Mouse (Mus musculus): ENCODE measurements around the gene Axin1. TPM values are rescaled to one million over a fixed set of nuclear protein-coding genes. Genes with fewer than 3 reads are reported as not detected.
"Not testable (repeated sequence)": the region's sequence is repeated elsewhere in the genome, so short reads cannot be mapped to it uniquely, and the experiment has no call there.

Gene Axin1
- 4.6 and 4.7 TPM in 2 replicates for polyA plus RNA-seq (2015; fragmentation: Nextera tagmentation; extraction: Ambion mirVana)

GRCm38 (mm10) chr17:26138239-26138836, at the start of gene Axin1:
Gene Axin1 (plus strand): TSS chr17:26138688.
- H3K4me2 ChIP-seq (ENCODE audit: low read depth, low read length) = peak within 1 kb of the TSS; percentile 79
- H3K9me3 ChIP-seq (replicated peaks; ENCODE audit: control insufficient read depth, low read length) = no peaks in the 10 kb centered on the region
- H3K9ac ChIP-seq (ENCODE audit: low read length) = peak within 1 kb of the TSS; percentile 99
- peak within 1 kb of the TSS; percentile 97 for H3K27ac ChIP-seq (ENCODE audit: low read length)
- ATAC-seq (replicated peaks; ENCODE audit: extremely low read depth, insufficient read depth, low FRiP score) = peak; percentile 97
- peak within 1 kb of the TSS; percentile 94 for H3K4me3 ChIP-seq (ENCODE audit: low read length)
- peaks cover 6% of the 10 kb centered on the region for H3K36me3 ChIP-seq (ENCODE audit: control insufficient read depth, insufficient read depth)
- under 1% methylated on average over 42 of the region's 42 CpGs for WGBS
- peaks cover 21% of the 10 kb centered on the region for H3K4me1 ChIP-seq (ENCODE audit: control insufficient read depth, insufficient read depth, low read length)
- H3K27me3 ChIP-seq (ENCODE audit: control insufficient read depth, insufficient read depth, low read length) = no peaks in the 10 kb centered on the region

GRCm38 (mm10) chr17:26089905-26090632, 48.4 kb upstream of the Axin1 start, which contains the start of gene Decr2:
Gene Decr2 (minus strand): TSS chr17:26090337.
- H3K36me3 ChIP-seq (ENCODE audit: control insufficient read depth, insufficient read depth) = peaks cover 8% of the 10 kb centered on the region
- peak within 1 kb of the TSS; percentile 85 for H3K9ac ChIP-seq (ENCODE audit: low read length)
- H3K27ac ChIP-seq (ENCODE audit: low read length) = peak within 1 kb of the TSS; percentile 89
- H3K4me3 ChIP-seq (ENCODE audit: low read length) = peak within 1 kb of the TSS; percentile 77
- peak within 1 kb of the TSS; percentile 89 for H3K4me2 ChIP-seq (ENCODE audit: low read depth, low read length)
- H3K27me3 ChIP-seq (ENCODE audit: control insufficient read depth, insufficient read depth, low read length) = no peaks in the 10 kb centered on the region
- H3K9me3 ChIP-seq (replicated peaks; ENCODE audit: control insufficient read depth, low read length) = no peaks in the 10 kb centered on the region
- peak; percentile 89 for ATAC-seq (replicated peaks; ENCODE audit: extremely low read depth, insufficient read depth, low FRiP score)
- WGBS = 1% methylated on average over 32 of the region's 32 CpGs
- peaks cover 8% of the 10 kb centered on the region; the same call in 1 of the 2 replicates for H3K4me1 ChIP-seq (ENCODE audit: control insufficient read depth, insufficient read depth, low read length)

GRCm38 (mm10) chr17:26094531-26095110, 43.9 kb upstream of the Axin1 start:
- Histone ChIP-seq H3K27ac (ENCODE audit: low read length) (0 out of 2 replicates have a peak overlapping the region, but pooled peaks have one; percentile 54), H3K9me3 (replicated peaks; ENCODE audit: control insufficient read depth, low read length) (no peaks in the 10 kb centered on the region), H3K27me3 (ENCODE audit: control insufficient read depth, insufficient read depth, low read length) (no peaks in the 10 kb centered on the region), H3K4me2 (ENCODE audit: low read depth, low read length) (peak overlapping the region; percentile 89), H3K36me3 (ENCODE audit: control insufficient read depth, insufficient read depth) (peaks cover 4% of the 10 kb centered on the region), H3K4me1 (ENCODE audit: control insufficient read depth, insufficient read depth, low read length) (peaks cover 6% of the 10 kb centered on the region), H3K9ac (ENCODE audit: low read length) (peak overlapping the region; percentile 88), H3K4me3 (ENCODE audit: low read length) (peak overlapping the region; percentile 76)
- 41% methylated on average over 9 of the region's 9 CpGs for WGBS
- no peak; the same call in 1 of the 2 replicates for ATAC-seq (replicated peaks; ENCODE audit: extremely low read depth, insufficient read depth, low FRiP score)

DNA sequence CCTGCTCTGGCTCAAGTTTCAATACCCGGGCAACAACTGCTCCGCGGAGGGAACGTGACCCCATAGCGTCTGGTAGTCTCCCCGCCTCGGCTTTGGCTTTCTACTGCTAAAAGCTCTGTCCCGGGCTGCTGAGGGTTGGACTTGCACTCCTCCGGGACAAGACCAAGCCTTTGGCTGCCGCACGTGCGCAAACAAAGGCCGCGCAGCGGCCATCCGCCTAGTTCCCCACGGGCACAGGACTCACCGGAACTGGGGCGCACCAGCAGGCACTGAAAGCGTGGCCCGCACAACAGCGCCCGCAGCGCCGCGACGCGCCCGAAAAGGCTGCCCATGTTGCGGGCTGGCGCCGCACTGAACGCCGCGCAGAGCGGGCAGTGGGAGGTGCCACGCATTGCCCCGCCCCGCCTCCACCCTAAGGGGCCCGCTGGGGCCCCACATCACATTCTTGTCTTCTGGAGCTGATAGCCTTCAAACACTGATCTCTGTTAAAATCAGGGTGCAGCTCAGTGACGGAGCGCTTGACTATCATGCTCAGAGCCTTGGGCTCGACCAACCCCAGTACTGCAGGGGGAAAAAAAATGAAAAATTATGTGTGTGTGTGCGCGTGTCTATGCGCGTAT, 43.3 kb upstream of the Axin1 start, which contains the start of gene Nme4:
Gene Nme4, minus strand, starts transcription at position 482 of the 620 bp plus-strand sequence.
- H3K4me3 ChIP-seq (ENCODE audit: low read length) = peak within 1 kb of the TSS; percentile 76
- H3K27ac ChIP-seq (ENCODE audit: low read length) = peak within 1 kb of the TSS; percentile 54
- H3K9ac ChIP-seq (ENCODE audit: low read length) = peak within 1 kb of the TSS; percentile 88
- no peaks in the 10 kb centered on the region for H3K27me3 ChIP-seq (ENCODE audit: control insufficient read depth, insufficient read depth, low read length)
- peaks cover 4% of the 10 kb centered on the region for H3K36me3 ChIP-seq (ENCODE audit: control insufficient read depth, insufficient read depth)
- peak within 1 kb of the TSS; percentile 89 for H3K4me2 ChIP-seq (ENCODE audit: low read depth, low read length)
- peak; percentile 79 for ATAC-seq (replicated peaks; ENCODE audit: extremely low read depth, insufficient read depth, low FRiP score)
- peaks cover 6% of the 10 kb centered on the region for H3K4me1 ChIP-seq (ENCODE audit: control insufficient read depth, insufficient read depth, low read length)
- WGBS = 3% methylated on average over 47 of the region's 47 CpGs
- no peaks in the 10 kb centered on the region for H3K9me3 ChIP-seq (replicated peaks; ENCODE audit: control insufficient read depth, low read length)

- Histone ChIP-seq H3K4me2 (ENCODE audit: low read depth, low read length) (no peak overlapping the region), H3K9ac (ENCODE audit: low read length) (no peak overlapping the region), H3K36me3 (ENCODE audit: control insufficient read depth, insufficient read depth) (no peaks in the 10 kb centered on the region), H3K27me3 (ENCODE audit: control insufficient read depth, insufficient read depth, low read length) (no peaks in the 10 kb centered on the region), H3K9me3 (replicated peaks; ENCODE audit: control insufficient read depth, low read length) (no peaks in the 10 kb centered on the region), H3K4me3 (ENCODE audit: low read length) (no peak overlapping the region), H3K4me1 (ENCODE audit: control insufficient read depth, insufficient read depth, low read length) (peaks cover 6% of the 10 kb centered on the region), H3K27ac (ENCODE audit: low read length) (no peak overlapping the region)
- WGBS = 83% methylated on average over 7 of the region's 7 CpGs
- no peak for ATAC-seq (replicated peaks; ENCODE audit: extremely low read depth, insufficient read depth, low FRiP score)
Observed at GRCm38 (mm10) chr17:26098461-26098860, 40.0 kb upstream of the Axin1 start.

GRCm38 (mm10) chr17:26099316-26099715, 39.2 kb upstream of the Axin1 start:
- not testable (repeated sequence) for H3K36me3 ChIP-seq (ENCODE audit: control insufficient read depth, insufficient read depth); H3K4me2 ChIP-seq (ENCODE audit: low read depth, low read length); H3K9me3 ChIP-seq (replicated peaks; ENCODE audit: control insufficient read depth, low read length); ATAC-seq (replicated peaks; ENCODE audit: extremely low read depth, insufficient read depth, low FRiP score); H3K4me1 ChIP-seq (ENCODE audit: control insufficient read depth, insufficient read depth, low read length); H3K9ac ChIP-seq (ENCODE audit: low read length); H3K4me3 ChIP-seq (ENCODE audit: low read length); H3K27me3 ChIP-seq (ENCODE audit: control insufficient read depth, insufficient read depth, low read length); H3K27ac ChIP-seq (ENCODE audit: low read length)
- WGBS = 70% methylated on average over 3 of the region's 3 CpGs

DNA sequence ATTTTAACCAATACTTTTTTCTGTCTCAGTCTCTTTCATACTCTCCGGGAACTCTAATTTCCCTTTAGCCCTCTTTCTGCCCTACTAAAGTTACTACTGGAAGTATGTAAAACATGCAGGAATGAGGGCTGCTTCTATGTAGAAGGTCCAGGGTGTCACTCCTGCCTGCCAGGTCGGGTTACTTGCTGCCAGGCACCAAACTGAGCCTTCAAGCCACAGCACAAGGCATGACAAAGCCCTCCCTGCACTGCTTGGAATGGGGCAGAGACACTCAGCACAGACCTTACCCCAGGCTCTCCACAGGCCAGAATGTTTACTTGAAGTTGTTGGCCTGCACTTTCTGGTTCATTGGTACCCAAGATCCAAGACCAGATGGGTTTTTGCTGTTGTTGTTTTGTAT, 38.3 kb upstream of the Axin1 start:
- WGBS = 44% methylated on average over 2 of the region's 2 CpGs
- Histone ChIP-seq H3K9ac (ENCODE audit: low read length) (no peak overlapping the region), H3K4me3 (ENCODE audit: low read length) (no peak overlapping the region), H3K36me3 (ENCODE audit: control insufficient read depth, insufficient read depth) (no peaks in the 10 kb centered on the region), H3K9me3 (replicated peaks; ENCODE audit: control insufficient read depth, low read length) (no peaks in the 10 kb centered on the region), H3K4me1 (ENCODE audit: control insufficient read depth, insufficient read depth, low read length) (peaks cover 4% of the 10 kb centered on the region), H3K27ac (ENCODE audit: low read length) (no peak overlapping the region), H3K4me2 (ENCODE audit: low read depth, low read length) (no peak overlapping the region), H3K27me3 (ENCODE audit: control insufficient read depth, insufficient read depth, low read length) (no peaks in the 10 kb centered on the region)
- ATAC-seq (replicated peaks; ENCODE audit: extremely low read depth, insufficient read depth, low FRiP score) = no peak

DNA sequence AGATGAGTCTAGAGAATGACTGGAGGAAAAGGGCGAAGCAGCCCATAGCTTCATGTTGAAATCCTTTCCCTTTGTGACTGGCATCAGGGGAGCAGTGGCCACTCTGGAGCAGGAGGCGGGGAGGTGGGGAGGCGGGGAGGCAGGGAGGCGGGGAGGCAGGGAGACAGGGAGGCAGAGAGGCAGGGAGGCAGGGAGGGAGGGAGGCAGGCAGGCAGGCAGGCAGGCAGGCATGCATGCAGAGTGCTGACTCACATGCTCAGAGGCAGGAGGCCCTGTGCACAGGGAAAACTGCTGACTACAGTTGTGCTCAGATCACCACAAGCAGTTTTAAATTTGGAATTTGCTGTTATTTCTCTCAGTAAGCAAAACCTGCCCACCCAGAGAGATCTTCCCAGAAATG, 37.0 kb upstream of the Axin1 start:
- Histone ChIP-seq H3K4me1 (ENCODE audit: control insufficient read depth, insufficient read depth, low read length) (no peaks in the 10 kb centered on the region), H3K4me3 (ENCODE audit: low read length) (no peak overlapping the region), H3K36me3 (ENCODE audit: control insufficient read depth, insufficient read depth) (no peaks in the 10 kb centered on the region), H3K27me3 (ENCODE audit: control insufficient read depth, insufficient read depth, low read length) (no peaks in the 10 kb centered on the region), H3K4me2 (ENCODE audit: low read depth, low read length) (no peak overlapping the region), H3K27ac (ENCODE audit: low read length) (no peak overlapping the region), H3K9me3 (replicated peaks; ENCODE audit: control insufficient read depth, low read length) (no peaks in the 10 kb centered on the region), H3K9ac (ENCODE audit: low read length) (no peak overlapping the region)
- no peak for ATAC-seq (replicated peaks; ENCODE audit: extremely low read depth, insufficient read depth, low FRiP score)
- 70% methylated on average over 3 of the region's 4 CpGs for WGBS
